Mouse (Mus musculus): Measurements from ENCODE around the gene Tiparp. TPM values are rescaled to one million over a fixed set of nuclear protein-coding genes. Genes with fewer than 3 reads are reported as not detected.

The Tiparp gene
- polyA plus RNA-seq, 1 experiment from 2014 or later, result 47.5 TPM

- no peak overlapping the region for H3K4me3 ChIP-seq
- H3K36me3 ChIP-seq (replicated peaks), result no peaks in the 10 kb centered on the region
- H3K4me1 ChIP-seq, result peaks cover 11% of the 10 kb centered on the region
- no peak for DNase-seq (ENCODE audit: low spot score)
- no peaks in the 10 kb centered on the region for H3K27me3 ChIP-seq (replicated peaks; ENCODE audit: low read depth, poor library complexity, severe bottlenecking)
- H3K27ac ChIP-seq (replicated peaks), result no peak overlapping the region
- WGBS, result 83% methylated on average over 2 of the region's 2 CpGs
- no peaks in the 10 kb centered on the region for H3K9me3 ChIP-seq
Measured at GRCm38 (mm10) chr3:65515751-65516150, 12.5 kb upstream of the Tiparp start.

GRCm38 (mm10) chr3:65516526-65516925 is 11.7 kb upstream of the Tiparp start:
- no peak overlapping the region for H3K27ac ChIP-seq (replicated peaks)
- no peaks in the 10 kb centered on the region for H3K36me3 ChIP-seq (replicated peaks)
- no peak for DNase-seq (ENCODE audit: low spot score)
- peaks cover 13% of the 10 kb centered on the region for H3K4me1 ChIP-seq
- WGBS, result 84% methylated on average over 1 of the region's 1 CpGs
- no peaks in the 10 kb centered on the region for H3K27me3 ChIP-seq (replicated peaks; ENCODE audit: low read depth, poor library complexity, severe bottlenecking)
- no peak overlapping the region for H3K4me3 ChIP-seq
- H3K9me3 ChIP-seq, result no peaks in the 10 kb centered on the region

- WGBS, result 31% methylated on average over 9 of the region's 9 CpGs
- H3K36me3 ChIP-seq (replicated peaks), result no peaks in the 10 kb centered on the region
- no peak for DNase-seq (ENCODE audit: low spot score)
Measured at GRCm38 (mm10) chr3:65517141-65517540, 11.1 kb upstream of the Tiparp start.

GRCm38 (mm10) chr3:65517747-65518527 is 10.3 kb upstream of the Tiparp start:
- DNase-seq (ENCODE audit: low spot score), result no peak
- Histone ChIP-seq H3K27me3 (replicated peaks; ENCODE audit: low read depth, poor library complexity, severe bottlenecking) (no peaks in the 10 kb centered on the region), H3K36me3 (replicated peaks) (no peaks in the 10 kb centered on the region), H3K27ac (replicated peaks) (no peak overlapping the region), H3K9me3 (no peaks in the 10 kb centered on the region), H3K4me3 (no peak overlapping the region), H3K4me1 (peaks cover 19% of the 10 kb centered on the region)
- 50% methylated on average over 13 of the region's 13 CpGs for WGBS

More at GRCm38 (mm10) chr3:65517141-65517540, 11.1 kb upstream of the Tiparp start:
- Histone ChIP-seq H3K9me3 (no peaks in the 10 kb centered on the region), H3K27ac (replicated peaks) (no peak overlapping the region), H3K4me3 (no peak overlapping the region), H3K27me3 (replicated peaks; ENCODE audit: low read depth, poor library complexity, severe bottlenecking) (no peaks in the 10 kb centered on the region), H3K4me1 (peaks cover 19% of the 10 kb centered on the region)

DNA sequence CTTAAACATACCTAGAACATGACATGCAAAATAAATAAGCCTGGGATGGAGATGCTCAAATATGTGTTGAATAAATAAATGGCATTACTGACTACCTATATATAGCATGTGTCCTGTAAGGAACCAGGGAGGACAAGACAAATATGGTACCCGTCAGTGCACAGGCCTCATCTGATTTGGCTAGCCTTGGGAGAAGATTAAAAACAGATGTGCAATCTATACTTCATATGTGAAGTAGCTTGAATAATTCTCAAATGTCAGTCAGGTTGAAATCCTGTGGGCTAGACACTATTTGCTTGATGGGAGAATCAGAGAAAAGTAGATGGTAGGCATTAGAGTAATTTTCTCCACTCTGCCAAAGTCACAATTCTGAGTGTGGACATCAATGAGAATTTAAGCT is 6.8 kb upstream of the Tiparp start:
- no peaks in the 10 kb centered on the region for H3K36me3 ChIP-seq (replicated peaks)
- peaks cover 3% of the 10 kb centered on the region; the same call in 1 of the 2 replicates for H3K27me3 ChIP-seq (replicated peaks; ENCODE audit: low read depth, poor library complexity, severe bottlenecking)
- DNase-seq (ENCODE audit: low spot score), result no peak
- peaks cover 19% of the 10 kb centered on the region for H3K4me1 ChIP-seq
- H3K27ac ChIP-seq (replicated peaks), result no peak overlapping the region
- no peaks in the 10 kb centered on the region for H3K9me3 ChIP-seq
- WGBS, result 29% methylated on average over 1 of the region's 1 CpGs
- no peak overlapping the region for H3K4me3 ChIP-seq

DNA sequence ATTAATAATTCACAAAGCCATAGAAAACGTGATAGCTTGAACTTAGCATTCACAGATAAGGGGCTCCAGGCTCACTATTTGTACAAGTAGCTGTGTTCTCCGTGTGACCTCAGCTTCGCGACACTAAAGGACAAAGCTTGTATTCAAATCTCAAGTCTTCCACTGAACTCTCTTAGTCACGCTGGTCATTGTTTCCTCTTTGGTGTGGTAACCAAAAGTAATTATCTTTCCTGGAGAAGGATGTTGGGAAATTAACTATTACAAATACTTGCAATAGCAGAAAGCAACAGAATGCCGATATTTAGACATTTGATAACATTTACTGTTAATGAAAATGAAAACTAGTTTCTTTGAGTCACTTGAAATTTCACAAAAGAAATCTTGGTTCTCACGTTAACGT is 4.8 kb upstream of the Tiparp start:
- H3K36me3 ChIP-seq (replicated peaks), result no peaks in the 10 kb centered on the region
- no peaks in the 10 kb centered on the region for H3K9me3 ChIP-seq
- no peak for DNase-seq (ENCODE audit: low spot score)
- no peak overlapping the region for H3K4me3 ChIP-seq
- H3K27ac ChIP-seq (replicated peaks), result no peak overlapping the region
- peaks cover 11% of the 10 kb centered on the region for H3K4me1 ChIP-seq
- 51% methylated on average over 8 of the region's 8 CpGs for WGBS
- peaks cover 3% of the 10 kb centered on the region; the same call in 1 of the 2 replicates for H3K27me3 ChIP-seq (replicated peaks; ENCODE audit: low read depth, poor library complexity, severe bottlenecking)

DNA sequence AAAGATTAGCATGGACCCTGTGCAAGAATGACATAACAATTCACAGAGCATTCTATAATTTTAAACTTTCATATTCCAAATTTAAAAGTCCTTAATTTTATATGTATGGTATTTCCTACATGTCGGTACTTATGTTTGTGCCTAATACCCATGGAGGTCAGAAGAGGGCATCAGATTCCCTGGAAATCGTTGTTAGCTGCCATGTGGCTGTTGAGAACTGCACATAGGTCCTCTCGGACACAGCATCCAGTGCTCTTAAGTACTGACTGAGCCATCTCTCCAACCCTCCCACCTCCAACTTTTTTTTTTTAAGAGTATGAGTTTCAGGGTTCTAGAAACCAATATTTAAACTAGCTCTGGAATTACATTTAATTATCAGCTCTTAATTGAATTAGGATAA is 2.5 kb upstream of the Tiparp start:
- 78% methylated on average over 3 of the region's 3 CpGs for WGBS
- Histone ChIP-seq H3K4me3 (no peak overlapping the region), H3K4me1 (peaks cover 21% of the 10 kb centered on the region), H3K9me3 (no peaks in the 10 kb centered on the region), H3K36me3 (replicated peaks) (no peaks in the 10 kb centered on the region), H3K27me3 (replicated peaks; ENCODE audit: low read depth, poor library complexity, severe bottlenecking) (peaks cover 3% of the 10 kb centered on the region; the same call in 1 of the 2 replicates), H3K27ac (replicated peaks) (no peak overlapping the region)
- DNase-seq (ENCODE audit: low spot score), result no peak

- H3K27me3 ChIP-seq (replicated peaks; ENCODE audit: low read depth, poor library complexity, severe bottlenecking), result peaks cover 3% of the 10 kb centered on the region; the same call in 1 of the 2 replicates
- no peaks in the 10 kb centered on the region for H3K9me3 ChIP-seq
- DNase-seq (ENCODE audit: low spot score), result no peak
- H3K36me3 ChIP-seq (replicated peaks), result peaks cover 10% of the 10 kb centered on the region
- peak overlapping the region; percentile 99 for H3K27ac ChIP-seq (replicated peaks)
- peaks cover 12% of the 10 kb centered on the region for H3K4me1 ChIP-seq
- WGBS, result 19% methylated on average over 3 of the region's 3 CpGs
- H3K4me3 ChIP-seq, result peak overlapping the region; percentile 84
Measured at GRCm38 (mm10) chr3:65527196-65527595, 1.0 kb upstream of the Tiparp start.

DNA sequence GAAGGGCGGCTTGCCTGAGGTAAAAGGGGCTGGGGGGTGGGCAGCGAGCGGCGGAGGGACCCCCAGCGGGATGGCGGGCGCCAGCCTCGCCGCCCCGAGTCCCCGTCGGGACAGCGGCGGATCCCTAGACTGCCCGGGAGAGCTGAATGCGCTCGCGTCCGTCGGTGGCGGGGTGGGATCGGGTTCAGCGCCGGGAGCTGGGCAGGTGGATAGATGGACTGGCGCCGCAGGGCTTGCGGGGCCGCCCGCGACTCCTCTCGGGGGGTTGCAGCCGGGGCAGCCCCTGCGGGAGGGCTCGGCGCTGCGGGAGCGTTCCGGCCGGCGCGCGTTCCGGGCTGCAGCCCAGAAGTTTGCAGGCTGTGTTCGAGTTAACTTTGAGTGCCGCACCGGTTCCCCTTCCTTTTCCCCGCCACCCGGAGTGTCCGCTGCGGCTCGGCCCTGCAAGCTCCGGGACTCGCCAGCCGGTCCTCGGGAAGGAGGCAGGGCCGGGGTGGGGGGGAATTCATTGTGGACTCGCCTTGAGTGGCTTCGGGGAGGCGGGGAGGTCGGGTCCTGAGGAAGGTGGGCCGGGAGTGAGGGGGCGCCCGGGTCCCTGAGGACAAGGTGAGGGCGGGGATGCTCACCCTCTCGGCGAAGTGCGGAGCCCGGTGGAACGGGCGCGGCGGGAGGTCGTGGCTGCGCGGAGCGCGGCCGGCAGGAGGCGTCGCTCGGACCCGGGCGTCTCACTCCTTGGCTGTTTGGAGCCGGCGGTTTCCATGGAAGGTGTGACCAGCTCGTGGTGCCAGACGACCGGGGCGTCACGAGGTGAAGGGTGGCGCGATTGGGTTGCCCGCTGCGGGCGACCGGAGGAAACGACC is 632 bp downstream of the Tiparp start:
- Histone ChIP-seq H3K36me3 (replicated peaks) (peaks cover 23% of the 10 kb centered on the region), H3K27ac (replicated peaks) (peak overlapping the region; percentile 99), H3K4me1 (peaks cover 17% of the 10 kb centered on the region), H3K4me3 (peak overlapping the region; percentile 84), H3K9me3 (no peaks in the 10 kb centered on the region), H3K27me3 (replicated peaks; ENCODE audit: low read depth, poor library complexity, severe bottlenecking) (peaks cover 3% of the 10 kb centered on the region; the same call in 1 of the 2 replicates)
- WGBS, result under 1% methylated on average over 97 of the region's 97 CpGs
- peak; percentile 88 for DNase-seq (ENCODE audit: low spot score)

DNA sequence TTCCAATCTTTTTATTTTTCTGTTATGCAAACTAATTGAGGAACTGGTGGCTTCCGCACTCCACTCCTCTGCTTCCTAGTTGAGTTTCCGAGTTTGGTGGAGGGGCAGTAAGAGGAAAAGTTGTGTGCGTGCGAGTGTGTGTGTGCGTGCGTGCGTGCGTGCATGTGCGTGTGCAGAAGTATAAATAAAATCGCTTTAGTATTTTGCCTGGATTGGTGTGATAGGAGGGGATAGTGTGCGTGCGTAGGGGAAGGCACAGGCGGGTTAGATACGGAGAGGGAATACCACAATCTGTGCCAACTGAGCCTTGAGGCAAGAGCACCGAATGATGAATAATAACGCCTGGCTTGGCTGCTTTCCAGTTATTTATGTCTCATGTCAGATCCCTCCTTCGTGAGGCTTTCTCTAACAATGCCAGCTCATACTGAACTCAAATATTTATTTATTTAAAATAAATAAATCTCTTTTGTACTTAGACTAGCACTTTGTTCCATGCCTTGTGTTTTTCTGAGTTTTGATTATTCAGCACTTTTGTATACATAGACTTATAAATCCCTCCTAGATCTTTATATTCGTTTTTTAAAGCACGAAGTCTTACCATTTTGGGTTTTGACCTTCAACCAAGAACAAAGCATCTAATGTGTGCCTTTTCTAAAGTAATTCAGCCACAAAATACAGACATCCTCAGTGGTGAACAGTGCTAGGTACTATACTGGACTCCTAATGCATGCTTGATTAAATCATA is 1.4 kb downstream of the Tiparp start:
- 3% methylated on average over 19 of the region's 19 CpGs for WGBS
- Histone ChIP-seq H3K36me3 (replicated peaks) (peaks cover 23% of the 10 kb centered on the region), H3K4me3 (peak overlapping the region; percentile 84), H3K4me1 (peaks cover 25% of the 10 kb centered on the region), H3K9me3 (no peaks in the 10 kb centered on the region), H3K27me3 (replicated peaks; ENCODE audit: low read depth, poor library complexity, severe bottlenecking) (peaks cover 3% of the 10 kb centered on the region; the same call in 1 of the 2 replicates), H3K27ac (replicated peaks) (peak overlapping the region; percentile 99)
- no peak for DNase-seq (ENCODE audit: low spot score)

GRCm38 (mm10) chr3:65533014-65533413 is 4.8 kb downstream of the Tiparp start:
- Histone ChIP-seq H3K27me3 (replicated peaks; ENCODE audit: low read depth, poor library complexity, severe bottlenecking) (no peaks in the 10 kb centered on the region), H3K36me3 (replicated peaks) (peaks cover 23% of the 10 kb centered on the region), H3K27ac (replicated peaks) (no peak overlapping the region), H3K4me3 (no peak overlapping the region), H3K4me1 (peaks cover 59% of the 10 kb centered on the region), H3K9me3 (no peaks in the 10 kb centered on the region)
- WGBS, result 82% methylated on average over 2 of the region's 2 CpGs
- no peak for DNase-seq (ENCODE audit: low spot score)

DNA sequence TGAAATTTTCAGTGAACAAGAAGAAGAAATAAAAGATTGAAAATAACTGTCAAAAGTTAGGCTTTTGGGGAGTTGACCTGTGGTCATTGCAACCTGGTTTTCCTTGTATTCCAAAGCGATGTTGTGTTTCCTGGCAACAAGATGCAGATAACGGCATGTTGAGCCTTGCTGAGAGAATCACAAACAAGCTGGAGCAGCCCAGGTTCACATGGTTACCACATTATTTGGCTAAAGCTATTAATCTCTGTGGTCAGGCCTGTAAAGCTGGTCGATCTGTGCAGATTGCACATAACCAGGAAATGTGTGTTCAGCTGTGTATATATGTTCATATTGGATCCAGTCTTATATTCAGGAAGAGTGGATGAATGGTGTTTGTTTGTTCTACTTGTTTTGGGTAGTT is 5.4 kb downstream of the Tiparp start:
- no peak for DNase-seq (ENCODE audit: low spot score)

More for the DNA sequence above, 5.4 kb downstream of the Tiparp start:
- Histone ChIP-seq H3K4me1 (peaks cover 56% of the 10 kb centered on the region), H3K4me3 (no peak overlapping the region), H3K27me3 (replicated peaks; ENCODE audit: low read depth, poor library complexity, severe bottlenecking) (no peaks in the 10 kb centered on the region), H3K27ac (replicated peaks) (no peak overlapping the region), H3K9me3 (no peaks in the 10 kb centered on the region), H3K36me3 (replicated peaks) (peaks cover 23% of the 10 kb centered on the region)
- WGBS, result 61% methylated on average over 3 of the region's 3 CpGs

Data from embryonic facial prominence, embryonic 10.5 days (tissue).